Mouse (Mus musculus): ENCODE measurements around the gene Pgp. TPM values are rescaled to one million over a fixed set of nuclear protein-coding genes. Genes with fewer than 3 reads are reported as not detected.
"Not testable (repeated sequence)": the region's sequence is repeated elsewhere in the genome, so short reads cannot be mapped to it uniquely, and the experiment has no call there.

Pgp gene
- polyA plus RNA-seq (2016; fragmentation: Nextera tagmentation; extraction: Ambion mirVana): 60.0 TPM in 2 replicates

GRCm38 (mm10) chr17:24469910-24470602 is at the start of gene Pgp, which contains the start of gene E4f1:
Gene Pgp (plus strand): TSS chr17:24470392.
Gene E4f1 (minus strand): TSS chr17:24470313.
- Histone ChIP-seq H3K27me3 (no peaks in the 10 kb centered on the region), H3K4me3 (peak within 1 kb of the TSS; percentile 76), H3K36me3 (peaks cover 17% of the 10 kb centered on the region), H3K4me1 (peaks cover 24% of the 10 kb centered on the region), H3K27ac (replicated peaks) (peak within 1 kb of the TSS; percentile 89), H3K4me2 (replicated peaks) (peak within 1 kb of the TSS; percentile 99), H3K9ac (replicated peaks) (peak within 1 kb of the TSS; percentile 89), H3K9me3 (no peaks in the 10 kb centered on the region)
- under 1% methylated on average over 67 of the region's 75 CpGs for WGBS
- ATAC-seq (ENCODE audit: low FRiP score, low read depth): peak; percentile 98

GRCm38 (mm10) chr17:24423114-24423513 is 47.1 kb upstream of the Pgp start:
- peaks cover 10% of the 10 kb centered on the region for H3K4me1 ChIP-seq
- no peak overlapping the region for H3K9ac ChIP-seq (replicated peaks)
- H3K4me3 ChIP-seq: no peak overlapping the region
- H3K36me3 ChIP-seq: peaks cover 70% of the 10 kb centered on the region
- H3K27ac ChIP-seq (replicated peaks): no peak overlapping the region
- 91% methylated on average over 4 of the region's 4 CpGs for WGBS
- no peaks in the 10 kb centered on the region for H3K27me3 ChIP-seq
- no peaks in the 10 kb centered on the region for H3K9me3 ChIP-seq
- no peak for ATAC-seq (ENCODE audit: low FRiP score, low read depth)
- no peak overlapping the region for H3K4me2 ChIP-seq (replicated peaks)

GRCm38 (mm10) chr17:24424489-24424888 is 45.7 kb upstream of the Pgp start:
- Histone ChIP-seq H3K4me2 (replicated peaks) (no peak overlapping the region), H3K9me3 (no peaks in the 10 kb centered on the region), H3K4me3 (no peak overlapping the region), H3K27me3 (no peaks in the 10 kb centered on the region), H3K36me3 (peaks cover 56% of the 10 kb centered on the region), H3K4me1 (peaks cover 12% of the 10 kb centered on the region), H3K9ac (replicated peaks) (no peak overlapping the region), H3K27ac (replicated peaks) (no peak overlapping the region)
- 92% methylated on average over 5 of the region's 5 CpGs for WGBS
- no peak for ATAC-seq (ENCODE audit: low FRiP score, low read depth)

- H3K4me1 ChIP-seq: peaks cover 14% of the 10 kb centered on the region
- not testable (repeated sequence) for H3K9me3 ChIP-seq; H3K27ac ChIP-seq (replicated peaks); H3K4me3 ChIP-seq; ATAC-seq (ENCODE audit: low FRiP score, low read depth); H3K27me3 ChIP-seq; H3K4me2 ChIP-seq (replicated peaks); H3K9ac ChIP-seq (replicated peaks)
- H3K36me3 ChIP-seq: peaks cover 48% of the 10 kb centered on the region
- WGBS: 88% methylated on average over 6 of the region's 8 CpGs
Measured at GRCm38 (mm10) chr17:24425326-24425725, 44.9 kb upstream of the Pgp start.

GRCm38 (mm10) chr17:24425905-24426304 is 44.3 kb upstream of the Pgp start:
- peak overlapping the region; percentile 94; the same call in 1 of the 2 replicates for H3K27ac ChIP-seq (replicated peaks)
- H3K36me3 ChIP-seq: peaks cover 42% of the 10 kb centered on the region
- peaks cover 14% of the 10 kb centered on the region for H3K4me1 ChIP-seq
- no peak overlapping the region for H3K9ac ChIP-seq (replicated peaks)
- 94% methylated on average over 7 of the region's 7 CpGs for WGBS
- H3K9me3 ChIP-seq: no peaks in the 10 kb centered on the region
- peak; percentile 10; the same call in 1 of the 2 replicates for ATAC-seq (ENCODE audit: low FRiP score, low read depth)
- peak overlapping the region; percentile 75; the same call in 1 of the 2 replicates for H3K4me3 ChIP-seq
- H3K4me2 ChIP-seq (replicated peaks): no peak overlapping the region; the same call in 1 of the 2 replicates
- H3K27me3 ChIP-seq: no peaks in the 10 kb centered on the region

GRCm38 (mm10) chr17:24426471-24427169 is 43.6 kb upstream of the Pgp start, which contains the start of gene Eci1:
Gene Eci1 (plus strand): TSS chr17:24426641.
- peak within 1 kb of the TSS; percentile 94 for H3K27ac ChIP-seq (replicated peaks)
- H3K4me2 ChIP-seq (replicated peaks): peak within 1 kb of the TSS; percentile 60
- ATAC-seq (ENCODE audit: low FRiP score, low read depth): peak; percentile 97
- H3K4me3 ChIP-seq: peak within 1 kb of the TSS; percentile 75
- no peaks in the 10 kb centered on the region for H3K9me3 ChIP-seq
- H3K9ac ChIP-seq (replicated peaks): peak within 1 kb of the TSS; percentile 92
- under 1% methylated on average over 48 of the region's 48 CpGs for WGBS
- peaks cover 14% of the 10 kb centered on the region for H3K4me1 ChIP-seq
- no peaks in the 10 kb centered on the region for H3K27me3 ChIP-seq
- peaks cover 35% of the 10 kb centered on the region for H3K36me3 ChIP-seq

GRCm38 (mm10) chr17:24427170-24427557 is 43.0 kb upstream of the Pgp start:
- Histone ChIP-seq H3K9ac (replicated peaks) (peak overlapping the region; percentile 92), H3K36me3 (peaks cover 30% of the 10 kb centered on the region), H3K4me3 (peak overlapping the region; percentile 75), H3K4me2 (replicated peaks) (peak overlapping the region; percentile 60), H3K27me3 (no peaks in the 10 kb centered on the region), H3K9me3 (no peaks in the 10 kb centered on the region), H3K27ac (replicated peaks) (peak overlapping the region; percentile 94), H3K4me1 (peaks cover 14% of the 10 kb centered on the region)
- 7% methylated on average over 8 of the region's 8 CpGs for WGBS
- no peak for ATAC-seq (ENCODE audit: low FRiP score, low read depth)

- no peak overlapping the region for H3K4me2 ChIP-seq (replicated peaks)
- H3K4me3 ChIP-seq: no peak overlapping the region
- no peak overlapping the region for H3K9ac ChIP-seq (replicated peaks)
- 85% methylated on average over 14 of the region's 14 CpGs for WGBS
- peaks cover 14% of the 10 kb centered on the region for H3K4me1 ChIP-seq
- no peak overlapping the region for H3K27ac ChIP-seq (replicated peaks)
- H3K9me3 ChIP-seq: no peaks in the 10 kb centered on the region
- no peaks in the 10 kb centered on the region for H3K27me3 ChIP-seq
- no peak for ATAC-seq (ENCODE audit: low FRiP score, low read depth)
- peaks cover 22% of the 10 kb centered on the region for H3K36me3 ChIP-seq
Measured at GRCm38 (mm10) chr17:24429201-24429983, 40.8 kb upstream of the Pgp start.

GRCm38 (mm10) chr17:24437016-24437415 is 33.2 kb upstream of the Pgp start:
- H3K4me3 ChIP-seq: no peak overlapping the region
- peaks cover 69% of the 10 kb centered on the region for H3K36me3 ChIP-seq
- no peaks in the 10 kb centered on the region for H3K9me3 ChIP-seq
- no peaks in the 10 kb centered on the region for H3K4me1 ChIP-seq
- no peaks in the 10 kb centered on the region for H3K27me3 ChIP-seq
- ATAC-seq (ENCODE audit: low FRiP score, low read depth): peak; percentile 44; the same call in 1 of the 2 replicates
- no peak overlapping the region for H3K4me2 ChIP-seq (replicated peaks)
- no peak overlapping the region for H3K9ac ChIP-seq (replicated peaks)
- 70% methylated on average over 5 of the region's 5 CpGs for WGBS
- no peak overlapping the region for H3K27ac ChIP-seq (replicated peaks)

- Histone ChIP-seq H3K4me2 (replicated peaks) (no peak overlapping the region), H3K36me3 (peaks cover 85% of the 10 kb centered on the region), H3K27ac (replicated peaks) (no peak overlapping the region), H3K9ac (replicated peaks) (no peak overlapping the region), H3K4me3 (no peak overlapping the region), H3K4me1 (no peaks in the 10 kb centered on the region), H3K9me3 (no peaks in the 10 kb centered on the region), H3K27me3 (no peaks in the 10 kb centered on the region)
- WGBS: 94% methylated on average over 8 of the region's 8 CpGs
- ATAC-seq (ENCODE audit: low FRiP score, low read depth): no peak
Measured at GRCm38 (mm10) chr17:24440377-24440776, 29.8 kb upstream of the Pgp start.

- Histone ChIP-seq H3K4me3 (no peak overlapping the region), H3K4me1 (no peaks in the 10 kb centered on the region), H3K27ac (replicated peaks) (no peak overlapping the region), H3K9ac (replicated peaks) (no peak overlapping the region), H3K9me3 (no peaks in the 10 kb centered on the region), H3K27me3 (no peaks in the 10 kb centered on the region), H3K36me3 (peaks cover 88% of the 10 kb centered on the region), H3K4me2 (replicated peaks) (no peak overlapping the region)
- WGBS: 40% methylated on average over 2 of the region's 2 CpGs
- no peak for ATAC-seq (ENCODE audit: low FRiP score, low read depth)
Measured at GRCm38 (mm10) chr17:24441148-24441547, 29.0 kb upstream of the Pgp start.
